Mouse (Mus musculus): ENCODE results near the gene Prrt1. TPM values are rescaled to one million over a fixed set of nuclear protein-coding genes. Genes with fewer than 3 reads are reported as not detected.
A peak's percentile ranks its signal among the peaks of the same experiment; 100 is the strongest.

Gene Prrt1
- polyA plus RNA-seq, 1 experiment from 2014 or later = 0.08 TPM

DNA sequence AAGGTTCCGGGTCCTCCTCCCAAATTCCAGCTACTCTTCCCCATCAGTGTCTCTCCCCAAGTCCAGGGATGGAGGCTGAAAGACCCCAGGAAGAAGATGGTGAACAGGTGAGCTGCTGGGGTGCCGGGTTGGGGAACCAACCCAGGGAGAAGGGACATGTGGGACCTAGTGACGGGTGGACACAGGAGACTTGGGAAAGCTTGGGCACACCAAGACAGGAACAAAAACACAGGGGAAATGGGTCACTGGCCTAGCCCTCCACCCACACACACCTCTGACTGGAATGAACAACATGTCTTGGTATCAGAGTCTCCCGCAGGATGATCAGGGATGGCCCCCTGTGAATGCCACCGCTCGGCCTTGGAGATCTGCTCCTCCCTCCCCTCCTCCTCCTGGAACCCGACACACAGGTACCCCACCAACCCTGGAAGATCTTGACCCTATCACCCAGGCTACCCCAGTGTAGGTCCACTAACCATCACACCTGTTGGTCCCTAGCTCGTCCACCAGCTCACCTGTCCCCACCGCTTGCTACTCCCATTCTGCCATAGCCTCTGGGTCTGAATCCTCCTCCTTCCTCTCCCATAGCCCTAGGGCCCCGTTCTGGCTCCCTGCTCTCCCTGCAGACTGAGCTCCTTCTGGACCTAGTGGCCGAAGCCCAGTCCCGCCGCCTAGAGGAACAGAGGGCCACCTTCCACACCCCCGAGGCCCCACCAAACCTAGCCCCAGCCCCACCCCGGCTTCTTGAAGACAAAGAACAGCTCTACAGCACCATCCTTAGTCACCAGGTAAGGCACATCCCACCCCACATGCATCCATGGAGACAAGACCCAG is 39.0 kb upstream of the Prrt1 start:
- H3K36me3 ChIP-seq = peaks cover 15% of the 10 kb centered on the region
- no peaks in the 10 kb centered on the region for H3K9me3 ChIP-seq (replicated peaks)
- peak overlapping the region; percentile 95 for H3K4me3 ChIP-seq
- DNase-seq (ENCODE audit: low spot score) = no peak
- peaks cover 93% of the 10 kb centered on the region for H3K4me1 ChIP-seq
- peak overlapping the region; percentile 100 for H3K27ac ChIP-seq
- 72% methylated on average over 15 of the region's 15 CpGs for WGBS
- H3K27me3 ChIP-seq (ENCODE audit: low read depth, poor library complexity, severe bottlenecking) = no peaks in the 10 kb centered on the region

DNA sequence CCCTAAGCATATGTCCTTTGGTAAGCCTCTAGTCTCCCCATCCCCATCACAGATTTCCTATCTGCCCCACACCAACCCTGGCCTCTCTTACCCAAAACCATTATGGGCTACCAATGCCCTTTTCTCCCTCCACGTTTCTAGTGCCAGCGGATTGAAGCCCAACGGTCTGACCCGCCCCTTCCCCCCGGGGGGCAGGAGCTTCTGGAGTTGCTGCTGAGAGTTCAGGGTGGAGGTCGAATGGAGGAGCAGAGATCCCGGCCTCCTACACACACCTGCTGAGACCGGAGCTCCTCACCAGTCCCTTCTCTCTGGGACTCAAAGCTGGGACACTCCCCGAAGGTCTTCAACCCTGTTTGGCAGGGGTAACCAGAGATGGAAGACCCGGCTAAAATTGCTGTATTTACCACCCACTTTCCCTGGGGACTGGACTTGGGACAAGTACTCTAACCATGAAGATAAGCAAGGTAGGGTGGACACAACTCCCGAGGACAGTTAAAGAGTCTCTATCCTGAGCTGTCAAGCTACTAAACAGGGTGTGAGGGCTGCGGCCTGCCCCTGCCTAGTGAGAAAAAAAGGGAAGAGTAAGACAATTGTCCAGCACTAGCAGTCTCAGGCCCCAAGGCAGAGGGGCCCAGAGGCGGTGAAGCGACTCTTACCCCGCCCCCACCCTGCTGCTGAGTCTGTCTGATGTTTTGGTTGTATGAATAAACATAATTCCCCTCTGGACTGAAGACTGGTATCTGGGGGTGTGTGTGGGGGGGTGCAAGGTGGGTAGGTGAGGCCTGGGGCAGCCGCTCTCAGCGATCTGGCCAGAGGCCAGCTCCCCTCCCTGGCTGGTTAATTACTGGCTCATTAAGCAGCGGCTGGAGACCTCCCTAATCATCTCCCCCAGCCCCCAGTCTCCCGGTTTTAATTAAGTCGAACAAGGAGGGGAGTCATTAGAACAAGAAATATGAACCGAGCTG is 38.0 kb upstream of the Prrt1 start, which contains the start of gene Pbx2:
Pbx2 (plus strand) TSS at position 238 of the 965 bp plus-strand sequence.
- Histone ChIP-seq H3K27ac (peak within 1 kb of the TSS; percentile 100), H3K9me3 (replicated peaks) (no peaks in the 10 kb centered on the region), H3K27me3 (ENCODE audit: low read depth, poor library complexity, severe bottlenecking) (no peaks in the 10 kb centered on the region), H3K36me3 (peaks cover 25% of the 10 kb centered on the region), H3K4me3 (peak within 1 kb of the TSS; percentile 95), H3K4me1 (peaks cover 93% of the 10 kb centered on the region)
- DNase-seq (ENCODE audit: low spot score) = no peak
- WGBS = 4% methylated on average over 21 of the region's 21 CpGs

DNA sequence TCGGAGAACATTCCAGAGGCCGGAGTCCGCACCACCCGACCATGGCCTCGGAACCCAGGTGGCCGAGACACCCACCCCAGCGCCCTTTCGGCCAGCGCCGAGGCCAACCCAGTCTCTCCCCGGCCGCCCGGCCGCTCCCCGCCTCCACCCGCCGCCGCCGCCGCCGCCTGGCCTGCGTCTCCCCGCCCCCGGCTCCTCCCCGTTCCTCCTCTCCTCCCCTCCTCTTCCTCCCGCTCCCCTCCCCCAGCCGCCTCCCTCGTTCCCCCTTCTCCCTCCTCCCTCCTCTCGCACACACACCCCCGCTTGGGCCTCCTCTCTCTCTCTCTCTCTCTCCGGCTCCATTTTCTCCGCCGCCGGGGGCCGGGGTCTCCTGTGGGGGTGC is 37.3 kb upstream of the Prrt1 start:
- Histone ChIP-seq H3K27me3 (ENCODE audit: low read depth, poor library complexity, severe bottlenecking) (no peaks in the 10 kb centered on the region), H3K4me3 (peak overlapping the region; percentile 95), H3K36me3 (peaks cover 29% of the 10 kb centered on the region), H3K27ac (peak overlapping the region; percentile 100), H3K4me1 (peaks cover 87% of the 10 kb centered on the region), H3K9me3 (replicated peaks) (no peaks in the 10 kb centered on the region)
- WGBS = under 1% methylated on average over 35 of the region's 35 CpGs
- DNase-seq (ENCODE audit: low spot score) = peak; percentile 95

DNA sequence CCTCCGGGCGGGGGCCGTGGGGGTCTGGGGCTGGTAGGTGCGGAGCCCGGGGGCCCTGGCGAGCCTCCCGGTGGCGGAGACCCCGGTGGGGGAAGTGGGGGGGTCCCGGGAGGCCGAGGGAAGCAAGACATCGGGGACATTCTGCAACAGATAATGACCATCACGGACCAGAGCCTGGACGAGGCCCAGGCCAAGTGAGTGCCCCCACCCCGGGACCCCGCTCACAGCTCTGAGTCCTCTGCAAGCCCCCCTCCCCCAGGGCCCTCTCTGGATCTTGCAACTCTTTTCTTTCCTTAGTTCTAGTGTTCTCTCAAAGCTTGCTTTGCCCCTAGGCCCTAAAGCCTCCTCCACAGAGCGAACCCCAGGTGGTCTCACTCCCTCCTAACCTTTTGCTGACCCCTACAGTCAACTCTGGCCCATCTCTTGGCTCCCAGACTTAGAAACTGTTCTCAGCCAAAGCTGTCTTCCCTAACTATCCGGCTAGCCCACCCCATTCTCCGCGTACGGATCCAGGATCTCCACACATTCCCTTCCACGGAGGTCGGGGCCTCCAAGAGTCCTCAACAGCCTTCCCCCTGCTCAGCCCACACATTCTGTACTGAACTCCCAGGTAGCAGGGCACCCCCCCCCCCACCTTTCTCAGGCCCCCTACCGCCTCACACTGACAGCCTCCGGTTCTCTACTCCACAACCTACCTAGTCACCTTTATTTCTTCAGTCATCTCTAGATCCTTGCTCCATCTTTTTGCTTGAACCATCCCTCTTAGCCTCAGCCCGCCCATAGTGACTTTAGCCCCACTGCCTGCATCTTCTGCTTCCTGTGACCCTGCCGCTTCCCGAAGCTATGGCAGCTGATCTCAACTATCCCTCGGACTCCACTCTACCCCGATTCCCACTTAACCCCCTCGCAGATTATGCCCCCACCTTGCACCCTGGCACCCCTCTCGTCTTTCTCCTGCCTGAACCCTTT is 36.5 kb upstream of the Prrt1 start:
- Histone ChIP-seq H3K4me1 (peaks cover 85% of the 10 kb centered on the region), H3K4me3 (peak overlapping the region; percentile 95), H3K27ac (peak overlapping the region; percentile 100), H3K27me3 (ENCODE audit: low read depth, poor library complexity, severe bottlenecking) (no peaks in the 10 kb centered on the region), H3K36me3 (peaks cover 29% of the 10 kb centered on the region), H3K9me3 (replicated peaks) (no peaks in the 10 kb centered on the region)
- peak; percentile 60 for DNase-seq (ENCODE audit: low spot score)
- WGBS = 2% methylated on average over 32 of the region's 32 CpGs

DNA sequence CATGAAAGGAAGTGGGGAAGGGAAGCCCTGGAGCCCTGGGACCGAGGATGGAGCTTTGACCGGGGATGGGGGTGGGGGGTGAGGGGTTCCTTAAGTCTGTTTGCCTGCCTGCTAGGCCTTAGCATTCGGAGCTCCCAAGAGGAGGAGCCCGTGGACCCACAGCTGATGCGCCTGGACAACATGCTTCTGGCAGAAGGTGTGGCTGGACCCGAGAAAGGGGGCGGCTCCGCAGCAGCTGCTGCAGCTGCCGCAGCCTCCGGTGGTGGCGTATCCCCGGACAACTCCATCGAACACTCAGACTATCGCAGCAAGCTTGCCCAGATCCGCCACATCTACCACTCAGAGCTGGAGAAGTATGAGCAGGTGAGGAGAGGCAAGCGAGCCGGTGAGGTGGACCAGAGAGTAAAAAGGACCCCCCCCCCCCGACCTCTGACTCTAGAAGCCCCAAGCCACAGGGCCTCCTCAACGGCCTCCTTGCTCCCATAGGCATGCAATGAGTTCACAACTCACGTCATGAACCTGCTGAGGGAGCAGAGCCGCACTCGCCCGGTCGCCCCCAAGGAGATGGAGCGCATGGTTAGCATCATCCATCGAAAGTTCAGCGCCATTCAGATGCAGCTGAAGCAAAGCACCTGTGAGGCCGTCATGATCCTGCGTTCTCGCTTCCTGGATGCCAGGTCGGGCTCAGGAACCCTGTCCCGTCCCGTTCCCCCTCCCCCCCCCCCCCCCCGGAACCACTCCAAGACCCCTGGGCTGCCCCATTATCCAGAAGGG is 35.4 kb upstream of the Prrt1 start:
- H3K4me1 ChIP-seq = peaks cover 81% of the 10 kb centered on the region
- peak overlapping the region; percentile 100; the same call in 1 of the 2 replicates for H3K27ac ChIP-seq
- peaks cover 29% of the 10 kb centered on the region for H3K36me3 ChIP-seq
- DNase-seq (ENCODE audit: low spot score) = no peak
- no peaks in the 10 kb centered on the region for H3K27me3 ChIP-seq (ENCODE audit: low read depth, poor library complexity, severe bottlenecking)
- WGBS = 55% methylated on average over 34 of the region's 34 CpGs
- H3K4me3 ChIP-seq = peak overlapping the region; percentile 95
- no peaks in the 10 kb centered on the region for H3K9me3 ChIP-seq (replicated peaks)

DNA sequence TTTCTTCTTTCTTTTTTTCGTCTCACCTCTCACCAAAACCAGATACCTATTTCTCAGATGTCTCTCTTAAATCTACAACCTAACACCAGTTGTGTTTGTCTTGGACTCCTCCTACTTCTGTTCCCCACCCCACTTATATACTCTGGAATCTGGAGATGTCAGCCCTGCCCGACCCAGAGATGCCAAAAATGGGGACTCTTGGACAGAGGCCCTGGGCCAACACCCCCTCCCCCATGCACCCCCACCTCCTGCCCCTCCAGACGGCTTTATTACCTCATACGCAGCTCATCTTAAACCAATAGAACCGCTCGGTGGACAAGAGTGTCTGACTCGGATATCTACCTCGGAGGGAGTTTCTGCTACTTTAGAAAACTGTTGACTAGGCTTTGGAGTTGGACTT is 33.2 kb upstream of the Prrt1 start:
- WGBS = 77% methylated on average over 8 of the region's 8 CpGs
- peaks cover 64% of the 10 kb centered on the region for H3K4me1 ChIP-seq
- no peaks in the 10 kb centered on the region for H3K9me3 ChIP-seq (replicated peaks)
- no peak overlapping the region for H3K27ac ChIP-seq
- no peak overlapping the region for H3K4me3 ChIP-seq
- H3K27me3 ChIP-seq (ENCODE audit: low read depth, poor library complexity, severe bottlenecking) = no peaks in the 10 kb centered on the region
- peaks cover 44% of the 10 kb centered on the region for H3K36me3 ChIP-seq
- DNase-seq (ENCODE audit: low spot score) = no peak

DNA sequence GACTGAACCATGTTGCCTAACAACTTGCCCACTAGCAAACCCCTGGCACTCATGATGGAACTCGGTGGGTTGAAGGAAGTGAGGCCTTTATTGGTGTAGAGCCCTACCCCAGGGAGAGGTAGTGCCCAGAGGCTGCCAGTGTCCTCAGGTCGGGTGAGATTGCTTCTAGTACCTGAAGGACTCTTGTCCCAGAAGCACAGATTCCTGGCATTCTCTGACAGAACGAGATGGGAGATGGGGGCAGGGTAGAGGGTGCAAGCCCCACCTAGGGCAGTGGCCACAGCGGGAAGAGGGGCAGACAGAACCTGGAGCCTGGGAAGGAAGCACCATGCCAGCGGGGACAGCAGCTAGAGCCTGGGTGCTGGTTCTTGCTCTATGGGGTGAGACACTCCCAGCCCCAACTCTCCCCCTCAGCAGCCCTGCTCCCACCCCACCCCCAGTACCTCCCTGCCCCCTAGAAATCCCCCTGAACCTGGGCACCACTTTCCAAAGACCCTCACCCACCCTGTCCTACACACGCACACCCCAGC is 31.7 kb upstream of the Prrt1 start, which contains the start of gene Ager:
Ager (plus strand) TSS at position 297 of the 530 bp plus-strand sequence.
- Histone ChIP-seq H3K9me3 (replicated peaks) (no peaks in the 10 kb centered on the region), H3K4me1 (peaks cover 62% of the 10 kb centered on the region), H3K4me3 (no peak within 1 kb of the TSS), H3K36me3 (peaks cover 54% of the 10 kb centered on the region), H3K27ac (peak within 1 kb of the TSS; percentile 51; the same call in 1 of the 2 replicates), H3K27me3 (ENCODE audit: low read depth, poor library complexity, severe bottlenecking) (no peaks in the 10 kb centered on the region)
- 12% methylated on average over 6 of the region's 6 CpGs for WGBS
- no peak for DNase-seq (ENCODE audit: low spot score)

DNA sequence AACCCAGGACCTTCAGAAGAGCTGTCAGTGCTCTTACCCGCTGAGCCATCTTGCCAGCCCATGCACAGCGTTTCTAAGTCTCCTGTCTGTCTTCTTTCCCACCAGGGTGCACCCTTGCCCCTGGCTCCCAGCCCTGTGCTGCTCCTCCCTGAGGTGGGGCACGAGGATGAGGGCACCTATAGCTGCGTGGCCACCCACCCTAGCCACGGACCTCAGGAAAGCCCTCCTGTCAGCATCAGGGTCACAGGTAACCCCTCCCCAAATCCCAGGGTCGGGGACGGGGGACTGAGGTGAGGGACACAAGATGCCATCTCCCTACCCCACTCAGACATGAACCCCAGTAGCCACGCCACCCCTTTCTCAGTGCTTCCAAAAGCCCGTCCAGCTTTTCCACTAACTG is 29.4 kb upstream of the Prrt1 start:
- Histone ChIP-seq H3K27me3 (ENCODE audit: low read depth, poor library complexity, severe bottlenecking) (no peaks in the 10 kb centered on the region), H3K4me3 (no peak overlapping the region), H3K9me3 (replicated peaks) (no peaks in the 10 kb centered on the region), H3K27ac (no peak overlapping the region; the same call in 1 of the 2 replicates), H3K4me1 (peaks cover 49% of the 10 kb centered on the region), H3K36me3 (peaks cover 44% of the 10 kb centered on the region)
- no peak for DNase-seq (ENCODE audit: low spot score)
- WGBS = 80% methylated on average over 9 of the region's 9 CpGs

DNA sequence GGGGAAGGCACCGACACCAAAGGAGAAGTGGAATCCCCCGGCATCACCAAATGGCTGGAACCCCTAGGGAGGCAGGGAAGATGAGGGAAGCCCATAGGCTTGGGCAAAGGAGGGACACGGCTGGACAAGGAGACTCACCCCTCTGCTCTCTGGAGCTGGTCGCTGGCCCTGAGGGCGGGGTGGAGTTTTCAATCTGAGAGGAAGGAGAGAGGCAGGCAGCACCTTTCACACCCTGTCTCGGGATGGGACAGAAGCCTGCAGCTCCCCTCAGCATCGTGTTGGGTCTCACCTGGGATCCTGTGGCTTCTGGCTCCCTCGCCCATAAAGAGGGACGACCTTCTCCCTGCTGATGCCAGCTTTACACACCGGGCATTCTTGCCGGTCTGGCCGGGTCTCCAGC is 27.5 kb upstream of the Prrt1 start:
- Histone ChIP-seq H3K9me3 (replicated peaks) (no peaks in the 10 kb centered on the region), H3K27ac (no peak overlapping the region), H3K4me3 (peak overlapping the region; percentile 98), H3K27me3 (ENCODE audit: low read depth, poor library complexity, severe bottlenecking) (no peaks in the 10 kb centered on the region), H3K36me3 (peaks cover 26% of the 10 kb centered on the region), H3K4me1 (peaks cover 49% of the 10 kb centered on the region)
- WGBS = 85% methylated on average over 12 of the region's 12 CpGs
- no peak for DNase-seq (ENCODE audit: low spot score)

DNA sequence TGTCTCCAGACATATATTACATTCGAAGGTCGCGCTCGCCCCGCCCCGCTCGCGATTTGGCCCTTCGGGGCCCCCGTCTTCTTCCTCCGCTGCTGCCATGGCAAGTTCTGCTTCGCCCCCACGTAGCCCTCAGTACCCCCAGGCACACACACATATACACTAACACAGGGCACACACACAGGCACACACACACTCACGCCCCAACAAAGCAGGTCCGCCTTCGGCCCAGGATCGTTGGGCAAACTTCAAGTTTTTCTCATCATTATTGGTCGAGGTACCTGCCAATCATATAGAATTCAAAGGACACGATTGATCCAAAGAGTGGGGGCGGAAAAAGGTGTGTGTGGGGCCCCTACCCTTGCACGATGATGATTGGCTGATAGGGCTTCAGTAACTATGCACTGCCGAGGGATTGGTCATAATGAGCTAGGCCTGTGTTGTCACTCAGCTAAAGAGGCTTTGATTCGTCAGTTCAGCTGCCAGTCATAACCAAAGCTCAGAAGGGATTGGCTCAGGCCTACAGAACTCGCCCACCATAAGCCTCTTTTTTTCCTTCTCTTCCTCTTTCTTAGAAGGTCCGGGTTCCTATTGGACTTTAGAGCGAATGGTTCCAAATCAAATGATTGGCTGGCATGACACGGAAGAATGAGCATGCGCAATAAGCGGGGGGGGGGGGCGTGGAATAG is 25.8 kb upstream of the Prrt1 start, which contains the start of gene Rnf5:
Rnf5 (minus strand) TSS at position 316 of the 686 bp plus-strand sequence.
- WGBS = 0% methylated on average over 30 of the region's 30 CpGs
- Histone ChIP-seq H3K4me1 (peaks cover 48% of the 10 kb centered on the region), H3K9me3 (replicated peaks) (no peaks in the 10 kb centered on the region), H3K27me3 (ENCODE audit: low read depth, poor library complexity, severe bottlenecking) (no peaks in the 10 kb centered on the region), H3K27ac (peak within 1 kb of the TSS; percentile 95), H3K36me3 (peaks cover 38% of the 10 kb centered on the region), H3K4me3 (peak within 1 kb of the TSS; percentile 98)
- peak; percentile 82 for DNase-seq (ENCODE audit: low spot score)

DNA sequence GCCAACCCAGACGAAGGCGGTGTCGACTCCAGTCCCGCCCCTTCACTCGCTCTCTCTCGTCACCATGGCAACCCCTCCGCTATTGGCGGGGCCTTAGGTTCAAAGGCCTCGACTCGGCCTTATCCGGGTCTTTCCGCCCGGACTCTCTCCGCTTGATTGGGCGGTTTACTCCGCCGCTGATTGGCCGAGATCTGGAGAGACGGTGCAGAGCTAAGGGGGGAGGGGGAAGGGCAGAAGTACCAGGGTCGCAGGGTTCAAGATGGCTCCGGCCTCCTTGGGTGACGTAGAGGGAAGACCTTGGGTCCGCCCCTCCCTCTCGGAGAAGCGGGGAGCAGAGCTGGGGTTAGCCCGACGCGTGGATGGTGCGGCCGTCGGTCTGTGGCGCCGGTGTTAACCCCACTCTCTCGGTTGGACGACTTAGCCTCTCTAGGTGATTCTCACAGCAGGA is 25.2 kb upstream of the Prrt1 start, which contains the start of gene Agpat1:
Agpat1 (plus strand) TSS at position 202 of the 448 bp plus-strand sequence.
- Histone ChIP-seq H3K27me3 (ENCODE audit: low read depth, poor library complexity, severe bottlenecking) (no peaks in the 10 kb centered on the region), H3K4me1 (peaks cover 49% of the 10 kb centered on the region), H3K9me3 (replicated peaks) (no peaks in the 10 kb centered on the region), H3K4me3 (peak within 1 kb of the TSS; percentile 98), H3K36me3 (peaks cover 42% of the 10 kb centered on the region), H3K27ac (peak within 1 kb of the TSS; percentile 95)
- 0% methylated on average over 35 of the region's 35 CpGs for WGBS
- DNase-seq (ENCODE audit: low spot score) = peak; percentile 99

Data from limb, embryonic 10.5 days (tissue).